Mouse (Mus musculus): Measurements from ENCODE around the gene Hus1. TPM values are rescaled to one million over a fixed set of nuclear protein-coding genes. Genes with fewer than 3 reads are reported as not detected.

Gene Hus1
- 1 to 10 TPM; 9.0 to 9.2 TPM for total RNA-seq (2023)

DNA sequence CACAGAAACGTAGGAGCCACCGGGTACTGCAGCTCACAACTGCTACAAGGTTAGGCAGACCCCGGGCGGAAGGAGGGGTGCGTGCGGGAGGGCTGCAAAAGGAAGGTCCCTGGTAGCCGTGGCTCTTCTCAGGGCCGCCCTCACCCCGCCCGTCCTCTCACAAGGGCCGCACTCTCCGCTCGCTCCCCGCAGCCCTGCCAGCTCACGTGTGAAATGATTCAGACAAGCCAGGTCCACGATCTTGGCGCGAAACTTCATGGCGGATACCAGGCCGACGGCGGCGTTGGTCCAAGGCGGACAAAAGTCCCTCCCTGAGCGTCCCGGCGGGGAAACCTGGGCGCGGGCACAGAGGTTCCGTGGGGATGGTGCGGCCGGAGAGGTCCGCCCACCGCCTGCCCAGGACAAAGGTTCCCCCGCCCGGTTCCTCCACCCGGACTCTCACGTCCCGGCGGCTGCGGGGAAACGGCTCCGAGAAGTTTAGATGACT, at the start of gene Hus1:
Gene Hus1, minus strand, starts transcription at position 339 of the 487 bp plus-strand sequence.

DNA sequence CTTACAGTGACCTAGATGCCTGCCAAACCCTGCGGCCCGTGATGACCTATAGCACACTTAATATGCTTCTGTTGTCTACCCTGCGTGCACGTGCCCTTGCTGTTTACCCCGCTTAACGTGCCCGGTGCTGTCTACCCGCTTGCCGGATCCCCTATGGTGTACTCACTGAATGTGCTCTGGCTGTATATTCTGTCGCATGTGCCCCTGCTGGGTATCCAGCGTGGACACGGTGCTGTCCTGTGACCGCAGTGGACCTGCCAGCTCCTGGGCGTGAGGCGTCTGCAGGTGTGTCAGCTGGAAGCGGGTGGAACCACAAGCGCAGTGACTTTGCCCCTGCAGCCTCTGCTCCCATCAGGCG, 37.7 kb upstream of the Hus1 start, which contains the start of gene Sun3:
Gene Sun3, minus strand, starts transcription at position 289 of the 358 bp plus-strand sequence.

DNA sequence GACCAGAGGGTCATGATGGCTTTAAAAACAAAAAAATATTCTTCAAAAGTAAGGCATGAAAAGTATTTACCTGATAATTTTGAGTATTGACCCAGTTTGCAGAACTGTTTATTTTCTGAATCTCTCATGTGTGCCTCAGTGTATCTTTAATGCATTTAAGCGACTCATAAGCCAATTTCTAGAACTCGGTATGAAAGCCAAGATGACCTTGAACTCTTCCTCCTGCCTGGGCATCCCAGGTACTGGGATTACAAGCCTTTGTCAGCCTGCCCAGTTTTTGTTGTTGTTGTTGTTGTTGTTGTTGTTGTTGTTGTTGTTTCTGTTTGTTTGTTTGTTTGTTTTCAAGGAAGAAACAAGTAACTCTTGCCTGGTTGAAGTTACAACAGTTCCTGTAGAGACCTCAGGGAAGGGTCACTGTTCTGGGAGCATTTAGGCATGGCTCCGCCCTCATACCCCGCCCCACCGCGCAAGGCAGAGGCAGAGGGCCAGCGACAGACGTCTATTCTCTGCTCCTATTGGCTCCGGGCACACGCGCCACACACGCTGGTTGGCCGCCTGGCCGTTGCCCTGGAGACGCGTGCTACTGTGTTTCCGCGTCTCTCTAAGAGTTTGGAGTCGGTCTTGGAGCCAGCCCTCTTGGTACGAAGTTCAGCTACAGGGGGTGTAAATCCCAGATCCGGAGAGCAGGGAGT, 37.2 kb upstream of the Hus1 start, which contains the start of gene Gm11992:
Gene Gm11992, plus strand, starts transcription at position 584 of the 692 bp plus-strand sequence.

DNA sequence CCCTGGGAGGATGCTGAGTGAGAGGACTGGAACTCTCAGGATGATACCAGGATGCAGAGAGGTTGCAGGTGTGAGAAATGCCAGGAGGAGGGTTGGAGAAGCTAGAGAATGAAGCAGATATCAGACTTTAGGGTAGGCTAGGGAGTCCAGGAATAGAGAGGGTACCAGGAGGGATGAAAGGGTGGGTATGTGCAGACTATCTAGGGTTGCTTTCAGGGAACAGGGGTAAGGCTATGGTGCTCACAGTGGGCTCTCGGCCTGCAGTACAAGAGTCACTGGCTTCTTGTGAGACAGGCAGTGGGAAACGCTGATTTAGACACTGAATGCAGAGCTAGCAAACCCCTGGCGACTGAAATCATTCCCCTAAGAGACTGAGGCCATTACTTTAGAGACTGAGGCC, 37.8 kb downstream of the Hus1 start, which contains the start of gene Pkd1l1:
Gene Pkd1l1, minus strand, starts transcription at position 101 of the 400 bp plus-strand sequence.

Other genes with a start within 250 kb of the Hus1 start
- under 1 TPM; 0.26 to 0.40 TPM for gene Pkd1l1, start 37.9 kb downstream of the Hus1 start, total RNA-seq (2023)
- gene Gm11992, start 37.4 kb upstream of the Hus1 start, total RNA-seq (2023), result under 1 TPM; 0.13 to 0.82 TPM
- gene Sun3, start 37.8 kb upstream of the Hus1 start, total RNA-seq (2023), result not detected
- 1 to 10 TPM; 1.9 to 6.6 TPM for gene Upp1, start 106.9 kb upstream of the Hus1 start, total RNA-seq (2023)
- 100 to 1,000 TPM; 128 to 143 TPM for gene Abca13, start 180.8 kb upstream of the Hus1 start, total RNA-seq (2023)

Data from neutrophil, adult 83 days (primary cell).